Mouse (Mus musculus): ENCODE results near the gene Kifc3. TPM values are rescaled to one million over a fixed set of nuclear protein-coding genes. Genes with fewer than 3 reads are reported as not detected.
A peak's percentile ranks its signal among the peaks of the same experiment; 100 is the strongest.

The Kifc3 gene
- polyA plus RNA-seq, 1 experiment from 2014 or later = 7.8 TPM

- Histone ChIP-seq H3K4me3 (ENCODE audit: low read depth, low read length) (no peak overlapping the region), H3K9me3 (ENCODE audit: control insufficient read depth, low read length) (no peaks in the 10 kb centered on the region), H3K36me3 (ENCODE audit: control insufficient read depth, insufficient read depth, low read length) (no peaks in the 10 kb centered on the region), H3K4me2 (no peak overlapping the region), H3K4me1 (replicated peaks; ENCODE audit: control insufficient read depth, insufficient read depth, low read length) (no peaks in the 10 kb centered on the region), H3K27me3 (replicated peaks; ENCODE audit: control insufficient read depth, insufficient read depth, low read length) (no peaks in the 10 kb centered on the region), H3K9ac (ENCODE audit: low read depth, low read length) (no peak overlapping the region), H3K27ac (ENCODE audit: low read depth, low read length) (no peak overlapping the region)
- no peak for ATAC-seq (replicated peaks; ENCODE audit: low FRiP score)
- no peak for DNase-seq (ENCODE audit: low spot score)
- 59% methylated on average over 5 of the region's 5 CpGs for WGBS
Observed at GRCm38 (mm10) chr8:95187579-95187978, 15.0 kb downstream of the Kifc3 start.

- no peaks in the 10 kb centered on the region for H3K27me3 ChIP-seq (replicated peaks; ENCODE audit: control insufficient read depth, insufficient read depth, low read length)
- no peak overlapping the region for H3K27ac ChIP-seq (ENCODE audit: low read depth, low read length)
- DNase-seq (ENCODE audit: low spot score) (no peak), ATAC-seq (replicated peaks; ENCODE audit: low FRiP score) (no peak)
- no peak overlapping the region for H3K4me2 ChIP-seq
- H3K4me1 ChIP-seq (replicated peaks; ENCODE audit: control insufficient read depth, insufficient read depth, low read length) = no peaks in the 10 kb centered on the region; the same call in 1 of the 2 replicates
- H3K9ac ChIP-seq (ENCODE audit: low read depth, low read length) = no peak overlapping the region
- no peaks in the 10 kb centered on the region for H3K9me3 ChIP-seq (ENCODE audit: control insufficient read depth, low read length)
- H3K4me3 ChIP-seq (ENCODE audit: low read depth, low read length) = no peak overlapping the region
- WGBS = 77% methylated on average over 7 of the region's 7 CpGs
- no peaks in the 10 kb centered on the region for H3K36me3 ChIP-seq (ENCODE audit: control insufficient read depth, insufficient read depth, low read length)
Observed at GRCm38 (mm10) chr8:95185891-95186513, 16.6 kb downstream of the Kifc3 start.

- 43% methylated on average over 10 of the region's 10 CpGs for WGBS
- no peaks in the 10 kb centered on the region for H3K36me3 ChIP-seq (ENCODE audit: control insufficient read depth, insufficient read depth, low read length)
- no peak overlapping the region for H3K9ac ChIP-seq (ENCODE audit: low read depth, low read length)
- H3K4me1 ChIP-seq (replicated peaks; ENCODE audit: control insufficient read depth, insufficient read depth, low read length) = no peaks in the 10 kb centered on the region; the same call in 1 of the 2 replicates
- H3K4me2 ChIP-seq = no peak overlapping the region
- no peaks in the 10 kb centered on the region for H3K27me3 ChIP-seq (replicated peaks; ENCODE audit: control insufficient read depth, insufficient read depth, low read length)
- no peak overlapping the region for H3K4me3 ChIP-seq (ENCODE audit: low read depth, low read length)
- DNase-seq (ENCODE audit: low spot score) (no peak), ATAC-seq (replicated peaks; ENCODE audit: low FRiP score) (no peak)
- no peaks in the 10 kb centered on the region for H3K9me3 ChIP-seq (ENCODE audit: control insufficient read depth, low read length)
- H3K27ac ChIP-seq (ENCODE audit: low read depth, low read length) = no peak overlapping the region
Observed at GRCm38 (mm10) chr8:95185104-95185503, 17.5 kb downstream of the Kifc3 start.

- Histone ChIP-seq H3K27me3 (replicated peaks; ENCODE audit: control insufficient read depth, insufficient read depth, low read length) (no peaks in the 10 kb centered on the region), H3K4me2 (no peak overlapping the region), H3K4me3 (ENCODE audit: low read depth, low read length) (no peak overlapping the region), H3K27ac (ENCODE audit: low read depth, low read length) (no peak overlapping the region), H3K4me1 (replicated peaks; ENCODE audit: control insufficient read depth, insufficient read depth, low read length) (no peaks in the 10 kb centered on the region; the same call in 1 of the 2 replicates), H3K9ac (ENCODE audit: low read depth, low read length) (no peak overlapping the region), H3K9me3 (ENCODE audit: control insufficient read depth, low read length) (no peaks in the 10 kb centered on the region), H3K36me3 (ENCODE audit: control insufficient read depth, insufficient read depth, low read length) (no peaks in the 10 kb centered on the region)
- ATAC-seq (replicated peaks; ENCODE audit: low FRiP score) = no peak
- no peak for DNase-seq (ENCODE audit: low spot score)
- 72% methylated on average over 12 of the region's 12 CpGs for WGBS
Observed at GRCm38 (mm10) chr8:95184171-95184570, 18.4 kb downstream of the Kifc3 start.

- no peak overlapping the region for H3K9ac ChIP-seq (ENCODE audit: low read depth, low read length)
- no peaks in the 10 kb centered on the region for H3K27me3 ChIP-seq (replicated peaks; ENCODE audit: control insufficient read depth, insufficient read depth, low read length)
- 0 out of 2 replicates have a peak overlapping the region, but pooled peaks have one; percentile 4 for H3K4me2 ChIP-seq
- H3K36me3 ChIP-seq (ENCODE audit: control insufficient read depth, insufficient read depth, low read length) = no peaks in the 10 kb centered on the region
- no peaks in the 10 kb centered on the region; the same call in 1 of the 2 replicates for H3K4me1 ChIP-seq (replicated peaks; ENCODE audit: control insufficient read depth, insufficient read depth, low read length)
- 26% methylated on average over 7 of the region's 7 CpGs for WGBS
- DNase-seq (ENCODE audit: low spot score) (no peak), ATAC-seq (replicated peaks; ENCODE audit: low FRiP score) (peak; percentile 54; the same call in 1 of the 2 replicates)
- no peak overlapping the region for H3K4me3 ChIP-seq (ENCODE audit: low read depth, low read length)
- H3K27ac ChIP-seq (ENCODE audit: low read depth, low read length) = no peak overlapping the region
- no peaks in the 10 kb centered on the region for H3K9me3 ChIP-seq (ENCODE audit: control insufficient read depth, low read length)
Observed at GRCm38 (mm10) chr8:95181850-95182249, 20.8 kb downstream of the Kifc3 start.

GRCm38 (mm10) chr8:95178191-95178590 lies 24.4 kb downstream of the Kifc3 start:
- H3K27me3 ChIP-seq (replicated peaks; ENCODE audit: control insufficient read depth, insufficient read depth, low read length) = no peaks in the 10 kb centered on the region
- H3K9ac ChIP-seq (ENCODE audit: low read depth, low read length) = no peak overlapping the region
- 59% methylated on average over 4 of the region's 4 CpGs for WGBS
- H3K4me2 ChIP-seq = no peak overlapping the region
- no peak overlapping the region for H3K27ac ChIP-seq (ENCODE audit: low read depth, low read length)
- no peaks in the 10 kb centered on the region; the same call in 1 of the 2 replicates for H3K4me1 ChIP-seq (replicated peaks; ENCODE audit: control insufficient read depth, insufficient read depth, low read length)
- H3K9me3 ChIP-seq (ENCODE audit: control insufficient read depth, low read length) = no peaks in the 10 kb centered on the region
- no peaks in the 10 kb centered on the region for H3K36me3 ChIP-seq (ENCODE audit: control insufficient read depth, insufficient read depth, low read length)
- DNase-seq (ENCODE audit: low spot score) (no peak), ATAC-seq (replicated peaks; ENCODE audit: low FRiP score) (no peak)
- H3K4me3 ChIP-seq (ENCODE audit: low read depth, low read length) = no peak overlapping the region

- ATAC-seq (replicated peaks; ENCODE audit: low FRiP score) = no peak
- no peaks in the 10 kb centered on the region for H3K27me3 ChIP-seq (replicated peaks; ENCODE audit: control insufficient read depth, insufficient read depth, low read length)
- 79% methylated on average over 6 of the region's 6 CpGs for WGBS
Observed at GRCm38 (mm10) chr8:95176985-95177384, 25.6 kb downstream of the Kifc3 start.

GRCm38 (mm10) chr8:95175808-95176207 lies 26.8 kb downstream of the Kifc3 start:
- ATAC-seq (replicated peaks; ENCODE audit: low FRiP score) (no peak), DNase-seq (ENCODE audit: low spot score) (no peak)
- Histone ChIP-seq H3K4me2 (no peak overlapping the region), H3K36me3 (ENCODE audit: control insufficient read depth, insufficient read depth, low read length) (no peaks in the 10 kb centered on the region), H3K27ac (ENCODE audit: low read depth, low read length) (no peak overlapping the region), H3K9ac (ENCODE audit: low read depth, low read length) (no peak overlapping the region), H3K27me3 (replicated peaks; ENCODE audit: control insufficient read depth, insufficient read depth, low read length) (no peaks in the 10 kb centered on the region), H3K9me3 (ENCODE audit: control insufficient read depth, low read length) (no peaks in the 10 kb centered on the region), H3K4me1 (replicated peaks; ENCODE audit: control insufficient read depth, insufficient read depth, low read length) (no peaks in the 10 kb centered on the region), H3K4me3 (ENCODE audit: low read depth, low read length) (no peak overlapping the region)
- WGBS = 74% methylated on average over 18 of the region's 18 CpGs

More at GRCm38 (mm10) chr8:95176985-95177384, 25.6 kb downstream of the Kifc3 start:
- H3K27ac ChIP-seq (ENCODE audit: low read depth, low read length) = no peak overlapping the region
- no peak overlapping the region for H3K9ac ChIP-seq (ENCODE audit: low read depth, low read length)
- H3K9me3 ChIP-seq (ENCODE audit: control insufficient read depth, low read length) = no peaks in the 10 kb centered on the region
- no peak for DNase-seq (ENCODE audit: low spot score)
- no peak overlapping the region for H3K4me2 ChIP-seq
- no peaks in the 10 kb centered on the region for H3K36me3 ChIP-seq (ENCODE audit: control insufficient read depth, insufficient read depth, low read length)
- no peak overlapping the region for H3K4me3 ChIP-seq (ENCODE audit: low read depth, low read length)
- no peaks in the 10 kb centered on the region; the same call in 1 of the 2 replicates for H3K4me1 ChIP-seq (replicated peaks; ENCODE audit: control insufficient read depth, insufficient read depth, low read length)

- Histone ChIP-seq H3K4me1 (replicated peaks; ENCODE audit: control insufficient read depth, insufficient read depth, low read length) (no peaks in the 10 kb centered on the region), H3K9me3 (ENCODE audit: control insufficient read depth, low read length) (no peaks in the 10 kb centered on the region), H3K27ac (ENCODE audit: low read depth, low read length) (no peak overlapping the region), H3K27me3 (replicated peaks; ENCODE audit: control insufficient read depth, insufficient read depth, low read length) (no peaks in the 10 kb centered on the region), H3K4me2 (no peak overlapping the region), H3K36me3 (ENCODE audit: control insufficient read depth, insufficient read depth, low read length) (no peaks in the 10 kb centered on the region), H3K4me3 (ENCODE audit: low read depth, low read length) (no peak overlapping the region), H3K9ac (ENCODE audit: low read depth, low read length) (no peak overlapping the region)
- DNase-seq (ENCODE audit: low spot score) = no peak
- ATAC-seq (replicated peaks; ENCODE audit: low FRiP score) = no peak
- WGBS = 66% methylated on average over 5 of the region's 5 CpGs
Observed at GRCm38 (mm10) chr8:95175306-95175705, 27.3 kb downstream of the Kifc3 start.
